Mouse (Mus musculus) bone marrow macrophage, adult 2 months (primary cell): ENCODE data around the gene Ubxn11.

Experiments used
- CTCF ChIP-seq: IDR thresholded peaks from 2 replicates; pipeline ENCODE4 v1.5.1; 2012; ENCODE audit warnings: low read depth, mild to moderate bottlenecking, low read length, moderate library complexity
- POLR2A ChIP-seq: IDR thresholded peaks from 2 replicates; pipeline ENCODE4 v1.6.1; 2012; ENCODE audit warnings: mild to moderate bottlenecking, low read depth, low read length, borderline replicate concordance

- TF ChIP-seq POLR2A (no peak), CTCF (no peak)
Measured at GRCm38 (mm10) chr4:134096120-134096519, 6.2 kb upstream of the Ubxn11 start.
